Mouse (Mus musculus) forebrain, embryonic 13.5 days (tissue): ENCODE data around the gene Il1rapl2. TPM values are rescaled to one million over a fixed set of nuclear protein-coding genes. Genes with fewer than 3 reads are reported as not detected.
A peak's percentile ranks its signal among the peaks of the same experiment; 100 is the strongest.

Experiments used
- ATAC-seq: fragments of 200-750 bp; cut with Nextera tagmentation; 2 replicates; pipeline ENCODE4 v1.8.0; 2017
- H3K27ac ChIP-seq: fragments of 300-500 bp; sonication (generic); 2 replicates; pipeline ENCODE4 v1.5.1; 2015; ENCODE audit warnings: inconsistent platforms, mild to moderate bottlenecking, moderate library complexity
- H3K27me3 ChIP-seq: fragments of 300-500 bp; sonication (generic); 2 replicates; pipeline ENCODE4 v1.6.1; 2015; ENCODE audit warnings: mild to moderate bottlenecking, inconsistent platforms
- H3K36me3 ChIP-seq: fragments of 300-500 bp; sonication (generic); 2 replicates; pipeline ENCODE4 v1.6.1; 2015; ENCODE audit warnings: mild to moderate bottlenecking, inconsistent platforms; ENCODE audit not compliant: poor library complexity, severe bottlenecking
- H3K4me1 ChIP-seq: fragments of 300-500 bp; sonication (generic); 2 replicates; pipeline ENCODE4 v1.6.1; 2015; ENCODE audit warnings: inconsistent platforms
- H3K4me2 ChIP-seq: fragments of 300-500 bp; sonication (generic); 2 replicates; pipeline ENCODE4 v1.6.1; 2015; ENCODE audit warnings: inconsistent platforms, mild to moderate bottlenecking, moderate library complexity
- H3K4me3 ChIP-seq: fragments of 300-500 bp; sonication (generic); 2 replicates; pipeline ENCODE4 v1.5.1; 2015; ENCODE audit warnings: mild to moderate bottlenecking, inconsistent platforms
- H3K9ac ChIP-seq: fragments of 300-500 bp; sonication (generic); 2 replicates; pipeline ENCODE4 v1.6.1; 2015; ENCODE audit warnings: mild to moderate bottlenecking, inconsistent platforms
- H3K9me3 ChIP-seq: fragments of 300-500 bp; sonication (generic); replicated peaks from 2 replicates; pipeline ENCODE4 v1.6.1; 2016; ENCODE audit warnings: inconsistent platforms
- WGBS: fragments of 180-500 bp; shearing (Covaris S2); methylation state at CpG from one replicate; pipeline ENCODE4 v1.1.7; 2015; 5-methylcytosine and 5-hydroxymethylcytosine counted together
- polyA plus RNA-seq: library from polyadenylated mRNA; unstranded; fragments of >200 nt; fragmentation: Nextera tagmentation; extraction: Ambion mirVana; gene quantifications from 2 replicates; pipeline ENCODE4 v1.2.1, GENCODE M21; 2015

Il1rapl2 gene
- polyA plus RNA-seq = 0.45 and 0.93 TPM in 2 replicates

DNA sequence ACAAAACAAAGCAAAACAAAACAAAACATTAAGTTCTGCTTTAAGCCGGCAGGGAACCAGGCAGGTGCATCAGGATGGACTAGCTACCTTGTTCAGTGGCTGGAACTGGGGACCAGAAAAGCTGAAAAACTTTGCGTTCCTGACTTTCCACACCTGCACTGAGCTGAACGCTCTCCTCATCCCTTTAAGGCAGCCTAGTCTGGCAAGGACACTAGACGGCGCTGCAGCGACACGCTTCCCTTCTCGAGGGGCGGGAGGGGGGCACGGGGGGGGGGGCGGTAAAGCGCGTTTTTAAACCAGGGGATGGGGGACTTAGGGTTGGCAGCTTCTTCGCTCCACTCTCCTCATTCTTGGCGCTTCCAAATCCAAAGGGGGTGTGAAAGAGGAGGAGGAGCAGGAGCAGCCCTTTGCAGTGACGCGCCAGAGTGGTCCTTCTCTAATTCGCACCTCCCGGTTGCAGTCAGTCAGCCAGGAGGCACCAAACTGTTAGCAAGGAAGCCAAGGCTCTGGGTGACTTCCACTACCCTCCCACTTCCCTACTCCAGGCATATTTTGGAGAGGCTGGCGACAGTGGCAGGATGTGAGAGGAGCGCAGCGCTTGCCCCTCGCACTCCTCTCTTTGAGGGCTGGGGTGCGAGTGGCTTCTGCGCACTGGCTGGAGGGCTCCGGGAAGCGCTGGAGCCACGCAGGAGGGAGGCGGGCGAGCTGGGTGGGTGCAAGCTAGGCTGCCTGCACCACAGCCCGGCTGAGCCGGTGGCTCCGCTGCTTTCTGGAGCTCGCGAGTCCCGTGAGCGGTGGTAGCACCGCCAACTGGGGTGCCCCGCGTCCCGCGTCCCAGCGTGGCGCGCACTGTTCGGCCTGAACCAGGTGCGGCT lies at the start of gene Il1rapl2:
Gene Il1rapl2, plus strand, starts transcription at position 288 of the 875 bp plus-strand sequence.
- peaks cover 44% of the 10 kb centered on the region for H3K27me3 ChIP-seq
- H3K27ac ChIP-seq = no peak within 1 kb of the TSS
- 12% methylated on average over 35 of the region's 47 CpGs for WGBS
- H3K4me1 ChIP-seq = peaks cover 10% of the 10 kb centered on the region; the same call in 1 of the 2 replicates
- 0 out of 2 replicates have a peak within 1 kb of the TSS, but pooled peaks have one; percentile 13 for H3K9ac ChIP-seq
- H3K4me3 ChIP-seq = peak within 1 kb of the TSS; percentile 42
- peak within 1 kb of the TSS; percentile 71 for H3K4me2 ChIP-seq
- peak; percentile 87 for ATAC-seq
- H3K36me3 ChIP-seq = no peaks in the 10 kb centered on the region
- H3K9me3 ChIP-seq = no peaks in the 10 kb centered on the region

- H3K9me3 ChIP-seq = no peaks in the 10 kb centered on the region
- no peak overlapping the region for H3K4me2 ChIP-seq
- H3K9ac ChIP-seq = no peak overlapping the region
- no peak overlapping the region for H3K27ac ChIP-seq
- ATAC-seq = no peak
- no peak overlapping the region for H3K4me3 ChIP-seq
- H3K4me1 ChIP-seq = no peaks in the 10 kb centered on the region
- no peaks in the 10 kb centered on the region for H3K36me3 ChIP-seq
- WGBS = 86% methylated on average over 2 of the region's 2 CpGs
- no peaks in the 10 kb centered on the region for H3K27me3 ChIP-seq
Measured at GRCm38 (mm10) chrX:137548348-137548747, 22.1 kb upstream of the Il1rapl2 start.

- ATAC-seq = peak; percentile 65
- no peaks in the 10 kb centered on the region for H3K36me3 ChIP-seq
- H3K9ac ChIP-seq = no peak overlapping the region
- peaks cover 44% of the 10 kb centered on the region for H3K27me3 ChIP-seq
- H3K4me2 ChIP-seq = peak overlapping the region; percentile 71
- H3K27ac ChIP-seq = no peak overlapping the region
- 24% methylated on average over 21 of the region's 21 CpGs for WGBS
- no peaks in the 10 kb centered on the region for H3K9me3 ChIP-seq
- peaks cover 10% of the 10 kb centered on the region; the same call in 1 of the 2 replicates for H3K4me1 ChIP-seq
- H3K4me3 ChIP-seq = peak overlapping the region; percentile 42
Measured at GRCm38 (mm10) chrX:137569472-137570188, 778 bp upstream of the Il1rapl2 start.

- no peak overlapping the region for H3K27ac ChIP-seq
- H3K27me3 ChIP-seq = no peaks in the 10 kb centered on the region
- H3K4me2 ChIP-seq = no peak overlapping the region
- no peak for ATAC-seq
- no peak overlapping the region for H3K4me3 ChIP-seq
- no peak overlapping the region for H3K9ac ChIP-seq
- no peaks in the 10 kb centered on the region for H3K4me1 ChIP-seq
- no peaks in the 10 kb centered on the region for H3K36me3 ChIP-seq
- WGBS = 53% methylated on average over 1 of the region's 1 CpGs
- no peaks in the 10 kb centered on the region for H3K9me3 ChIP-seq
Measured at GRCm38 (mm10) chrX:137582656-137583055, 12.2 kb downstream of the Il1rapl2 start.

- ATAC-seq = no peak
- Histone ChIP-seq H3K27me3 (no peaks in the 10 kb centered on the region), H3K9ac (no peak overlapping the region), H3K4me2 (no peak overlapping the region), H3K4me1 (no peaks in the 10 kb centered on the region), H3K36me3 (no peaks in the 10 kb centered on the region), H3K4me3 (no peak overlapping the region), H3K9me3 (no peaks in the 10 kb centered on the region), H3K27ac (no peak overlapping the region)
Measured at GRCm38 (mm10) chrX:137620697-137621096, 50.3 kb downstream of the Il1rapl2 start.

- H3K9me3 ChIP-seq = no peaks in the 10 kb centered on the region
- no peak overlapping the region for H3K9ac ChIP-seq
- H3K27ac ChIP-seq = no peak overlapping the region
- no peak overlapping the region for H3K4me3 ChIP-seq
- 34% methylated on average over 2 of the region's 2 CpGs for WGBS
- ATAC-seq = no peak
- H3K36me3 ChIP-seq = no peaks in the 10 kb centered on the region
- no peaks in the 10 kb centered on the region for H3K27me3 ChIP-seq
- H3K4me2 ChIP-seq = no peak overlapping the region
- no peaks in the 10 kb centered on the region for H3K4me1 ChIP-seq
Measured at GRCm38 (mm10) chrX:137667011-137667410, 96.6 kb downstream of the Il1rapl2 start.

DNA sequence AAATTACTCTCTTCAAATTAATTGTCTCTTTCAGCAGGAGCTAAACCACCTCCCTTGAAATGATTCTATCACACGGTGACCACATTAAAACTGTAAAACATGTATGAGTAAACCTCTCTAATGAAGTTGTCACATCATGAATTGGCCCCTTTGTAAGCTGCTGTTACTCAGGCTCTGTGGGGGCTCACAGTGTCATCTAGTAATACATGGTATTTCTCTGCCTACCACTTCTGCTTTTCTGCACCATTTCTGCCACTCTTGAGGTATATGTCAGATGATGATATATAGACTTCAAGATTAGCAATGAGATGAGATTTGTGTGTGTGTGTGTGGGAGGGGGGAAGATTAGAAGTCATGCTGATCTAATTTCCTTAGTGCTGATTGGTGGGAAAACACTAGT lies 117.6 kb downstream of the Il1rapl2 start:
- H3K9ac ChIP-seq = no peak overlapping the region
- no peaks in the 10 kb centered on the region for H3K4me1 ChIP-seq
- H3K4me3 ChIP-seq = no peak overlapping the region
- no peak for ATAC-seq
- H3K4me2 ChIP-seq = no peak overlapping the region
- WGBS = 88% methylated on average over 1 of the region's 1 CpGs
- H3K36me3 ChIP-seq = no peaks in the 10 kb centered on the region
- no peak overlapping the region for H3K27ac ChIP-seq
- no peaks in the 10 kb centered on the region for H3K9me3 ChIP-seq
- no peaks in the 10 kb centered on the region for H3K27me3 ChIP-seq

DNA sequence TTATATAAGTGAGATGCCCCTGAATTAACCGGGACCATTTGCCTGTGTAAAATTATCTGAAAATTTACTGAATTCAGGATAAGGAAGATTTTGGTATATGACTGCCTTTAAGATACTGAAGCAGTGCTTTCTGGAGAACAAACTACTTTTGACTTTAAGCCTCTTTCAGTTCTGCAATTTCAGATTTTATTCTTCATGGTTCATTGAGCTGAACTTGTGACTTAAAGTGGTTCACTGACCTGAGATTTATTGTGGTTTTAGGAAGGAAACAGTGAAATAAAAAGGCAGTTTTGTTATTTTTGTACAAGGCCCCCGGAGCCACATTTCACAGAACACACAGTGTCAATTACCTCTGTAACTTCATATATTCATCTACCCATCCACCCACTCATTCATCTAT lies 129.6 kb downstream of the Il1rapl2 start:
- no peak overlapping the region for H3K4me2 ChIP-seq
- no peaks in the 10 kb centered on the region for H3K4me1 ChIP-seq
- H3K4me3 ChIP-seq = no peak overlapping the region
- no peaks in the 10 kb centered on the region for H3K36me3 ChIP-seq
- no peaks in the 10 kb centered on the region for H3K27me3 ChIP-seq
- no peaks in the 10 kb centered on the region for H3K9me3 ChIP-seq
- H3K9ac ChIP-seq = no peak overlapping the region
- H3K27ac ChIP-seq = no peak overlapping the region
- WGBS = 81% methylated on average over 2 of the region's 2 CpGs
- no peak for ATAC-seq

DNA sequence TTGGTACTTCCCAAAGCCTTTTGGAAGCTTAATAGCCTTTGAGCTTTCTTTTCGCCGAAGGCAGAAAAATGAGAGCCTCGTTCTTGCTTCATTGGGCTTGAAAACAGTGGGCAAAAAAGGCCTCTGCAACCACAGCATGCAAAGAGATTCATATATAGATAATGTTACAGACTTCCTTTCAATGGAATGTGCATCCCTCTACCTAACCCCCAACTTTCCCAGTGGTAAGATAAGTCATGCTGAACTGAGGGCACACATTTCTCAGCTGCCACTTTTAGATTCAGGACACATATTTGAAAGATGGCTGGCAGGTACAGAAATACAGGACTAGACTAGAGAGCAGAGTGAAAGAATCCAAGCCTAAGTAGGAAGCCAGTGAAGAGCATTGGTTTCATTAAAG lies 185.1 kb downstream of the Il1rapl2 start:
- Histone ChIP-seq H3K27me3 (no peaks in the 10 kb centered on the region), H3K4me3 (no peak overlapping the region), H3K4me1 (no peaks in the 10 kb centered on the region), H3K4me2 (no peak overlapping the region), H3K36me3 (no peaks in the 10 kb centered on the region), H3K9me3 (no peaks in the 10 kb centered on the region), H3K9ac (no peak overlapping the region), H3K27ac (no peak overlapping the region)
- no peak for ATAC-seq
- WGBS = 29% methylated on average over 3 of the region's 3 CpGs

GRCm38 (mm10) chrX:137805484-137806200 lies 235.2 kb downstream of the Il1rapl2 start:
- ATAC-seq = peak; percentile 82
- no peaks in the 10 kb centered on the region for H3K9me3 ChIP-seq
- no peak overlapping the region for H3K9ac ChIP-seq
- no peaks in the 10 kb centered on the region for H3K36me3 ChIP-seq
- H3K27ac ChIP-seq = peak overlapping the region; percentile 57
- H3K4me3 ChIP-seq = no peak overlapping the region
- no peaks in the 10 kb centered on the region for H3K4me1 ChIP-seq
- 50% methylated on average over 6 of the region's 6 CpGs for WGBS
- no peaks in the 10 kb centered on the region for H3K27me3 ChIP-seq
- no peak overlapping the region for H3K4me2 ChIP-seq

- WGBS = 43% methylated on average over 4 of the region's 4 CpGs
- Histone ChIP-seq H3K27me3 (no peaks in the 10 kb centered on the region), H3K4me1 (no peaks in the 10 kb centered on the region), H3K4me3 (no peak overlapping the region), H3K27ac (peak overlapping the region; percentile 57; the same call in 1 of the 2 replicates), H3K36me3 (no peaks in the 10 kb centered on the region), H3K9ac (no peak overlapping the region), H3K9me3 (no peaks in the 10 kb centered on the region), H3K4me2 (no peak overlapping the region)
- ATAC-seq = peak; percentile 91
Measured at GRCm38 (mm10) chrX:137806231-137807114, 236.1 kb downstream of the Il1rapl2 start.
